Mouse (Mus musculus) stomach, postnatal 0 days (tissue): ENCODE results near the gene Traf2.

Experiments used
- CTCF ChIP-seq: IDR thresholded peaks from 2 replicates; pipeline ENCODE4 v1.5.1; 2016; ENCODE audit warnings: antibody characterized with exemption, low read depth, mild to moderate bottlenecking, moderate library complexity
- EP300 ChIP-seq: optimal IDR thresholded peaks from 2 replicates; pipeline ENCODE3; 2016; ENCODE audit warnings: antibody characterized with exemption

DNA sequence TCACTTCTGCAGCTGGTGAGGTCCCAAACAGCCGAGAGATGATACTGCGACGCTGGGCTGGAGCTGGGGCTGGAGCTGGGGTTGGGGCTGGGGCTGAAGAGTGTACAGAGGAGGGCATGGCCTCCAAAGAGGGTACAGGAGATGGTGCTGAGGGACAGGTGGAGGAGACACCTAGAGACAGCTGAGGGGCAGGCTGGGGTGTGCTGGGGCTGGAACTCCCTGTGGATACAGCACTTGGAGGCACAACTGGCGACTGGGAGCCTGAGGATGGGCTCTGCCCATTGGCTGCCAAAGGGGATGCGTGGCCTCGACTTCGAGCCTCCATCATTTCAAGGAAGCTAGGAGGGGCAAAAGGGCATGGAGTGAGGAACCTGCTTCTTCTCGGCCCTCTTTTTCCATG, 40.5 kb upstream of the Traf2 start:
- no peak for TF ChIP-seq CTCF
- no peak for TF ChIP-seq EP300
